In the genomic region with DNA sequence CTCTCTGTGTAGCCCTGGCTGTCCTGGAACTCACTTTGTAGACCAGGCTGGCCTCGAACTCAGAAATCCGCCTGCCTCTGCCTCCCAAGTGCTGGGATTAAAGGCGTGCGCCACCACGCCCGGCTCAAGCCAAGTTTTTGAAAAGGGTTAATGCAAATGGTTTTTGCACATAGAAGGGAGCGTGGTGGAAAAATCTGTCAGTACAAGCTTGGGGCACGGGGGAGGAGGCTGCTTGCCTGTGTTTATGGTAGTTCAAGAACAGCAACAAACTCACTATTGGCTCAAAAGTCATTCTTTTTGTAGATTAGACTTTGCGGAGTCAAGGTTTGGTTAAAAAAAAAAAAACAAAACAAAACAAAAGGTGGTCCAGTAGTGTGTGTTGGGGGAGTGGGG, we compare ENCODE assay signal across 9 mouse cellular contexts. TPM values are rescaled to one million over a fixed set of nuclear protein-coding genes. Genes with fewer than 3 reads are reported as not detected.
A peak's percentile ranks its signal among the peaks of the same experiment; 100 is the strongest.
DNase-seq lines count a peak whose midpoint lies in the region; ATAC-seq and TF ChIP-seq lines count a peak whose summit lies in the region.
"Not testable (repeated sequence)": the region's sequence is repeated elsewhere in the genome, so short reads cannot be mapped to it uniquely, and the experiment has no call there.
"Had no signal": no experiment of that assay in that cellular context is flagged by ENCODE, and none has a peak within 500 bp of the region (broad histone marks: within the 10 kb centered on the region; RNA-seq: fewer than 3 reads in every experiment).

No protein-coding gene starts in this region.

- H3K9ac ChIP-seq in forebrain, postnatal 0 days; liver, embryonic 15.5 days: not testable (repeated sequence)
- H3K9ac ChIP-seq in hindbrain, embryonic 13.5 days, result peak overlapping the region; percentile 49; the same call in 1 of the 2 replicates
- peak overlapping the region; percentile 54; the same call in 1 of the 2 replicates for H3K9ac ChIP-seq in kidney, embryonic 16.5 days (replicated peaks; ENCODE audit: low read length)
- H3K9ac ChIP-seq in midbrain, embryonic 11.5 days (ENCODE audit: low read length), result peak overlapping the region; percentile 31; the same call in 1 of the 2 replicates

- H3K9me3 ChIP-seq in embryonic facial prominence, embryonic 10.5 days; forebrain, postnatal 0 days (ENCODE audit: low read length); hindbrain, embryonic 13.5 days; kidney, embryonic 16.5 days (ENCODE audit: low read length); liver, embryonic 15.5 days (replicated peaks); midbrain, embryonic 11.5 days (ENCODE audit: control insufficient read depth, low read length): not testable (repeated sequence)

- peak; percentile 7 for DNase-seq in embryonic facial prominence, embryonic 10.5 days (ENCODE audit: low spot score)
- DNase-seq in forebrain, postnatal 0 days; midbrain, embryonic 11.5 days (ENCODE audit: low spot score, missing footprints); spleen, adult 2 months (ENCODE audit: low read depth in 1 of 2, low spot score in 2 of 2): not testable (repeated sequence)

- H3K4me1 ChIP-seq in embryonic facial prominence, embryonic 10.5 days, result peaks cover 41% of the 10 kb centered on the region
- not testable (repeated sequence) for H3K4me1 ChIP-seq in forebrain, postnatal 0 days (ENCODE audit: insufficient read depth); midbrain, embryonic 11.5 days (ENCODE audit: control insufficient read depth, insufficient read depth, low read length); spleen, adult 2 months (ENCODE audit: control insufficient read depth, insufficient read depth, insufficient read length)
- H3K4me1 ChIP-seq in hindbrain, embryonic 13.5 days (replicated peaks), result peaks cover 19% of the 10 kb centered on the region
- peaks cover 17% of the 10 kb centered on the region for H3K4me1 ChIP-seq in kidney, embryonic 16.5 days (ENCODE audit: insufficient read depth, low read length)
- peaks cover 12% of the 10 kb centered on the region for H3K4me1 ChIP-seq in liver, embryonic 15.5 days (replicated peaks)

- peaks cover 65% of the 10 kb centered on the region for H3K27me3 ChIP-seq in embryonic facial prominence, embryonic 10.5 days (replicated peaks; ENCODE audit: low read depth, poor library complexity, severe bottlenecking)
- H3K27me3 ChIP-seq in forebrain, postnatal 0 days (ENCODE audit: insufficient read depth, low read length); kidney, embryonic 16.5 days (ENCODE audit: insufficient read depth, low read length); liver, embryonic 15.5 days; midbrain, embryonic 11.5 days (ENCODE audit: control insufficient read depth, insufficient read depth, low read length); spleen, adult 2 months (ENCODE audit: control insufficient read depth, insufficient read depth, low read length): not testable (repeated sequence)
- H3K27me3 ChIP-seq in hindbrain, embryonic 13.5 days, result peaks cover 51% of the 10 kb centered on the region

- peak overlapping the region; percentile 71 for H3K27ac ChIP-seq in embryonic facial prominence, embryonic 10.5 days (replicated peaks)
- not testable (repeated sequence) for H3K27ac ChIP-seq in forebrain, postnatal 0 days (ENCODE audit: low read depth, low read length); hindbrain, embryonic 13.5 days; kidney, embryonic 16.5 days (ENCODE audit: low read length); liver, embryonic 15.5 days (replicated peaks); midbrain, embryonic 11.5 days (ENCODE audit: low read depth, low read length)
- peak overlapping the region; percentile 92 for H3K27ac ChIP-seq in spleen, adult 2 months (ENCODE audit: insufficient read depth, low read length)

- H3K36me3 ChIP-seq in embryonic facial prominence, embryonic 10.5 days (replicated peaks); forebrain, postnatal 0 days (ENCODE audit: insufficient read depth); hindbrain, embryonic 13.5 days; kidney, embryonic 16.5 days (ENCODE audit: insufficient read depth, low read length); liver, embryonic 15.5 days (replicated peaks); midbrain, embryonic 11.5 days (ENCODE audit: control insufficient read depth, insufficient read depth, low read length); spleen, adult 2 months (ENCODE audit: control insufficient read depth, insufficient read depth, low read length): not testable (repeated sequence)

- TF ChIP-seq CTCF in forebrain, postnatal 0 days (IDR thresholded peaks at IDR 0.05; ENCODE audit: low read depth); spleen, adult 2 months (IDR thresholded peaks at IDR 0.05; ENCODE audit: extremely low read depth, insufficient read depth, insufficient read length, insufficient replicate concordance): not testable (repeated sequence)

- WGBS in embryonic facial prominence, embryonic 10.5 days, result 47% methylated on average over 9 of the region's 9 CpGs
- 50% methylated on average over 9 of the region's 9 CpGs for whole genome bisulfite sequencing in forebrain, postnatal 0 days
- WGBS in hindbrain, embryonic 13.5 days, result 45% methylated on average over 9 of the region's 9 CpGs
- WGBS in kidney, embryonic 16.5 days, result 58% methylated on average over 9 of the region's 9 CpGs
- WGBS in liver, embryonic 15.5 days (ENCODE audit: insufficient replicate concordance), result 40% methylated on average over 9 of the region's 9 CpGs
- WGBS in midbrain, embryonic 11.5 days, result 43% methylated on average over 9 of the region's 9 CpGs
- WGBS in spleen, adult 2 months, result 34% methylated on average over 9 of the region's 9 CpGs

- ATAC-seq in forebrain, postnatal 0 days; hindbrain, embryonic 13.5 days (ENCODE audit: low FRiP score); kidney, embryonic 16.5 days (ENCODE audit: low FRiP score, low TSS enrichment); liver, embryonic 15.5 days (ENCODE audit: insufficient read depth); midbrain, embryonic 11.5 days (ENCODE audit: low FRiP score): not testable (repeated sequence)

- peak overlapping the region; percentile 55 for H3K4me2 ChIP-seq in forebrain, postnatal 0 days (ENCODE audit: low read depth)
- H3K4me2 ChIP-seq in hindbrain, embryonic 13.5 days, result peak overlapping the region; percentile 60
- H3K4me2 ChIP-seq in kidney, embryonic 16.5 days (replicated peaks; ENCODE audit: low read depth, low read length), result peak overlapping the region; percentile 74
- H3K4me2 ChIP-seq in liver, embryonic 15.5 days, result peak overlapping the region; percentile 72
- H3K4me2 ChIP-seq in midbrain, embryonic 11.5 days, result peak overlapping the region; percentile 65

- peak overlapping the region; percentile 55 for H3K4me3 ChIP-seq in embryonic facial prominence, embryonic 10.5 days
- peak overlapping the region; percentile 16; the same call in 1 of the 2 replicates for H3K4me3 ChIP-seq in forebrain, postnatal 0 days (ENCODE audit: low read depth, low read length)
- H3K4me3 ChIP-seq in hindbrain, embryonic 13.5 days, result peak overlapping the region; percentile 32
- peak overlapping the region; percentile 40 for H3K4me3 ChIP-seq in kidney, embryonic 16.5 days (ENCODE audit: low read length)
- peak overlapping the region; percentile 49 for H3K4me3 ChIP-seq in liver, embryonic 15.5 days (replicated peaks)
- H3K4me3 ChIP-seq in midbrain, embryonic 11.5 days (ENCODE audit: low read depth, low read length), result peak overlapping the region; percentile 20; the same call in 1 of the 2 replicates
- H3K4me3 ChIP-seq in spleen, adult 2 months (ENCODE audit: extremely low read depth, insufficient read depth, insufficient read length), result peak overlapping the region; percentile 67

- not testable (repeated sequence) for TF ChIP-seq POLR2A in spleen, adult 2 months (IDR thresholded peaks at IDR 0.05; ENCODE audit: low read depth, low read length)

RNA-seq across cellular contexts. Expression of a gene that starts 1.8 kb away (rescaled TPM):
- 1.1 and 1.4 TPM in 2 replicates for polyA plus RNA-seq in embryonic facial prominence, embryonic 10.5 days (2016; fragmentation: Nextera tagmentation; extraction: Ambion mirVana)
- total RNA-seq in forebrain, postnatal 0 days (2014; rRNA removed), result 0.08 and 0.14 TPM in 2 replicates
- 0.08 and 0.12 TPM in 2 replicates for polyA plus RNA-seq in forebrain, postnatal 0 days (2015; fragmentation: Nextera tagmentation; extraction: Ambion mirVana)
- polyA plus RNA-seq in hindbrain, embryonic 13.5 days (2015; fragmentation: Nextera tagmentation; extraction: Ambion mirVana), result 0.14 TPM in 1 of 2 replicates, not detected in the other
- 1.1 and 1.5 TPM in 2 replicates for polyA plus RNA-seq in kidney, embryonic 16.5 days (2015; fragmentation: Nextera tagmentation; extraction: Ambion mirVana)
- polyA plus RNA-seq in liver, embryonic 15.5 days (2015; fragmentation: Nextera tagmentation; extraction: Ambion mirVana), result 0.48 and 0.53 TPM in 2 replicates
- 0.18 TPM in 1 of 2 replicates, not detected in the other for polyA plus RNA-seq in midbrain, embryonic 11.5 days (2014; fragmentation: Nextera tagmentation; extraction: Ambion mirVana)
- polyA plus RNA-seq in spleen, adult 2 months (2012; rRNA removed), result 27.9 and 29.2 TPM in 2 replicates
- polyA plus RNA-seq: G1E had no signal

RNA-seq across cellular contexts. Expression of a gene that starts 11.4 kb away (rescaled TPM):
- not detected in 2 replicates for polyA plus RNA-seq in embryonic facial prominence, embryonic 10.5 days (2016; fragmentation: Nextera tagmentation; extraction: Ambion mirVana)
- total RNA-seq in forebrain, postnatal 0 days (2014; rRNA removed), result 1.0 and 1.1 TPM in 2 replicates
- polyA plus RNA-seq in forebrain, postnatal 0 days (2015; fragmentation: Nextera tagmentation; extraction: Ambion mirVana), result not detected in 2 replicates
- not detected in 2 replicates for polyA plus RNA-seq in hindbrain, embryonic 13.5 days (2015; fragmentation: Nextera tagmentation; extraction: Ambion mirVana)
- polyA plus RNA-seq in kidney, embryonic 16.5 days (2015; fragmentation: Nextera tagmentation; extraction: Ambion mirVana), result not detected in 2 replicates
- polyA plus RNA-seq in liver, embryonic 15.5 days (2015; fragmentation: Nextera tagmentation; extraction: Ambion mirVana), result not detected in 2 replicates
- not detected in 2 replicates for polyA plus RNA-seq in midbrain, embryonic 11.5 days (2014; fragmentation: Nextera tagmentation; extraction: Ambion mirVana)
- polyA plus RNA-seq in spleen, adult 2 months (2012; rRNA removed), result 0.36 and 0.53 TPM in 2 replicates
- total RNA-seq: G1E; left cerebral cortex, postnatal 4 days had no signal

Comparison
In these comparisons a context has a peak if more than half of its experiments do, and no peak if none do; other contexts are left out.
1. H3K4me3 ChIP-seq: peak in every context shown above with its lines; median percentile 67 in spleen, adult 2 months; 55 in embryonic facial prominence, embryonic 10.5 days; 49 in liver, embryonic 15.5 days; 40 in kidney, embryonic 16.5 days; 32 in hindbrain, embryonic 13.5 days; 20 in midbrain, embryonic 11.5 days; 16 in forebrain, postnatal 0 days.
2. RNA of a gene that starts 1.8 kb away (polyA plus RNA-seq): 27.9 to 29.2 TPM in spleen, adult 2 months; 1.1 to 1.4 TPM in embryonic facial prominence, embryonic 10.5 days, 1.1 to 1.5 TPM in kidney, embryonic 16.5 days, 0.48 to 0.53 TPM in liver, embryonic 15.5 days, 0.18 TPM in midbrain, embryonic 11.5 days, 0.14 TPM in hindbrain, embryonic 13.5 days and 0.08 to 0.12 TPM in forebrain, postnatal 0 days; every median in the first group is over 10 times any median in the second.
3. Peak in every context shown above with its lines, with median percentiles within 50 percentile points of each other: H3K4me2 ChIP-seq.